Mouse (Mus musculus) CH12F3 (cell line): ENCODE measurements around the gene Olfr1291-ps1.

Source experiments
- in situ Hi-C: fragments of 300-500 bp; cut with MboI; formaldehyde crosslinking; loops from 2 replicates; pipeline ENCODE4 v1.14.3; 2020; ENCODE audit warnings: low sequenced_read_pairs

Olfr1291-ps1 gene

GRCm38 (mm10) chr2:111496880-111497279 lies at the start of gene Olfr1291-ps1:
Olfr1291-ps1 (plus strand) TSS chr2:111497180.
- in situ Hi-C loops, result no loop called here

- in situ Hi-C loops, result no loop called here
Measured at GRCm38 (mm10) chr2:111448842-111449241, 48.1 kb upstream of the Olfr1291-ps1 start, which contains the start of gene Olfr1287. Olfr1287 (plus strand) TSS chr2:111449142.

DNA sequence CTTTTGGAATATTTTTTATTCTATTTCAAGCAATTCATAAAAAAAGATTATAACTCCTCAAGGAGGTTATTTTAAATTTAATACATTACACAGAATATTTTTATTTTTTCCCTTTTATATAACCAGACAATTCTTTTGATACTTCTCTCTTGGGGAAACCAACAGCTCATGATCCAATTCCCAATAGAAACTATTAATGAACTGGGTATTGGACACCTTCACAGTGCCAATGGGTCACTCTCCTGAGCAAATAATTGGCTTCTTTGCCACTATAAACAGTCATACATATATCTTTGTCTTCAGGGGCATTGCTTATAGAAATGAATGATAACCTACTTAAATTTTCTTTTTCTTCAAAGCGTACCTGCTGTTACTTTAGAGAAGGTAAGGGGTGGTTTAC lies 23.2 kb upstream of the Olfr1291-ps1 start, which contains the start of gene Olfr1288:
Gene Olfr1288 (plus strand): TSS at position 301 of the 400 bp plus-strand sequence.
- in situ Hi-C loops, result no loop called here

- in situ Hi-C loops, result no loop called here
Measured at GRCm38 (mm10) chr2:111480519-111480918, 16.5 kb upstream of the Olfr1291-ps1 start, which contains the start of gene Olfr1289. Olfr1289 (plus strand) TSS chr2:111480819.

GRCm38 (mm10) chr2:111493729-111494128 lies 3.3 kb upstream of the Olfr1291-ps1 start, which contains the start of gene Olfr1290:
Olfr1290 (minus strand) TSS chr2:111493829.
- in situ Hi-C loops, result no loop called here

GRCm38 (mm10) chr2:111517451-111517850 lies 20.5 kb downstream of the Olfr1291-ps1 start:
- in situ Hi-C loops, result no loop called here

DNA sequence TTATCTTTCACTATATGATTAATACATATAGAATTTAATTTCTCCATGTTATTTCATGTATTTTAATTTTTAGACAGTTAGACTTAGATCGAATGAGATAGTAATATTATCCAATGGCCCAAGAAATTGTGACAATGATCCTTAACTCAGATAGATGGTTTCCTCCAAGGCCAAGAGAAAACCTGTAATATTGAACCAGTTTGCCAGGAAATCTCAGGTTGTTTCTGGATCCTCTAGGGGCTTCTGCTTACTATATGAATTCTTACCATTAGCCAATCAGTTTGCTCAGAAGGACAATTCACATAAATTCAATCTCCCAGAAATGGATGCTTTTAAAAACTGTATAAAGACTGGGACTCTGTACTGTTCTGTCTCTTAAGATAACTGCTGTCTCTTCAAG lies 27.9 kb downstream of the Olfr1291-ps1 start, which contains the start of gene Olfr1293-ps:
Gene Olfr1293-ps (plus strand): TSS at position 301 of the 400 bp plus-strand sequence.
- in situ Hi-C loops, result no loop called here

DNA sequence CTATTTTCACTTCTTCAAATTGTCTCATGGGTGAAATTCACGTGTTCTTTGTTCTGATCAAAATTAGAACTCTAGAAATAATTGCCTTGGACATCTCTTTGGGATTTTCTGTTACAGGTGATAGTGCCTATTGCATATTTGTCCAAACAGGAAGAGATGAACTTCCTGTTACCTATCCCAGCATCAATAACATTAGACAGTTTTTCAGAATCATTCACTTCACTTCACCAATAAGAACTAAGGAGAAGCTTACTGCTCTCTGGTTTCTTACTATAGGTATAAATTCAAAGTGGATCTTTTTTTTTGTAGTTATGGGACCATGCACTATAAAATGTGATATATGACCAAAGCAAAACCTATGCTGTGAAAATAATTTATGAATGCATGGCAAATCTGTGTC lies 43.2 kb downstream of the Olfr1291-ps1 start, which contains the start of gene Olfr1294:
Gene Olfr1294 (minus strand): TSS at position 101 of the 400 bp plus-strand sequence.
- in situ Hi-C loops, result no loop called here
